Mouse (Mus musculus): ENCODE measurements around the gene Fzd10.

Fzd10 gene

DNA sequence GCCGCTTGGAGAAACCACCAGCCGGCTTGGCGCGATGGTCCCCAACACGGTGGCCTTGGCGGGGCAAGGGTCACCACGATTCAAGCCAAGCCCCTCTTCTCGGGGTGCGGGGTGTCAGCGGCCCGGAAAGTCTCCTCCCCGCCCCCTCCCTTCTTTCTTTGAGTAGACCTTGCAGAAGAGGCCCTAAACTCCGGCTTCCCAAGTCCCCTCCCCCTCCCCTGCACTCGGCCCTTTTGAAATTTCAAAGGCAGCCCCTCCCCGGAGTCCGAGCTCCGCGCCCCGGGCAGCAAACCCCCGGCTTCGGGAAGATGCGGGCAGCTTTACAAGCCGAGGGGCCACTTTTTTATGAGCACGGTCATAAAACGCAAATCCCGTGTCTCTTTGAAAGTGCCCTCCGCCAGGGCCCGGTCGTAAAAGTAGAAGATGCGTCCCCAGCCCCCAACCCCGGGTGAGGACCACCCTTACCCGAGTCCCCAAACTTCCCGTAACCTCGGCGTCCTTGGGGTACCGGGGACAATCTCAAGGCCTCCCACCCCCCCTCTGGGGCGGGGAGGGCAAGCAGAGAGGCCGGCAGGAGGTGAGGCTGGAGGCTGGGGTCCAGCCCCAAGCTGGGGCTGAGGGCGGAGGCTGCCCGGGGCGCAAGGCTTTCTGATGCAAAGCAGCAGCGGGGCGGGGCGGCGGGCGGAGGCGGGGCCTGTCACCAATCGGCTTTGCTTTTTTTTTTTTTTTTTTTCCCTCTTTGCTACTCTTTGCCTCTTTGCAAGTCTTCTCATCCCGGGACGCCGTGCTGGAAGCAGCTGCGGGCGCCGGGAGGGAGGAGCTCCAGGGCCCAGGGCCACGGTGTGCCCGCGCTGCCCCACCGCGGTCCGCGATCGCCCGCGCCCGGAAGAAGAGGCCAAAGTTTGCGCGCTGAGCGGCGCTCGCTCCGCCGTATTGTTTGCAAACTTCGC is at the start of gene Fzd10:
Gene Fzd10 (plus strand): TSS at position 773 of the 950 bp plus-strand sequence.
- DNase-seq (ENCODE audit: extremely low read depth, insufficient read length, low spot score), result no peak

DNA sequence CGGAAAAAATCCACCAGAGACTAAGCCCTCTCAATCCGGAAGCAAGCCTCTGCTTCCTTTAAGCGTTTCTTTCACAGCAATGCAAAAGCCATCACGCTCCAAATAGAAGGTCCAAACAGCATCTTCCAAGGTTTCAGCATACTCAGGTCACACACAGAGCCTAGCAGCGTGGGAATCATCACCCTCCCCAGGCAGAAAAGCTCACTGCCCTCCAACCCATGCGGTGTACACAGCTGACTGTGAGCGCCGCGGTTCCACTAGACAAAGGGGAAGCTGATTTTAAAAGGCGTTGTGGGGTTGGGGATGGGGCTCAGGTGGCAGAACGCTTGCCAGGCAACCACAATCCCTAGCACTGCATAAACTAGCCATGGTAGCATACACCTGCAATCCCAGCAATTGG is 49.2 kb upstream of the Fzd10 start:
- DNase-seq (ENCODE audit: extremely low read depth, insufficient read length, low spot score), result no peak

- no peak for DNase-seq (ENCODE audit: extremely low read depth, insufficient read length, low spot score)
These were observed 48.3 kb upstream of the Fzd10 start for GRCm38 (mm10) chr5:128552136-128552890.

GRCm38 (mm10) chr5:128558126-128558525 is 42.5 kb upstream of the Fzd10 start:
- DNase-seq (ENCODE audit: extremely low read depth, insufficient read length, low spot score), result no peak

- no peak for DNase-seq (ENCODE audit: extremely low read depth, insufficient read length, low spot score)
These were observed 33.3 kb upstream of the Fzd10 start for GRCm38 (mm10) chr5:128567313-128567712.

DNA sequence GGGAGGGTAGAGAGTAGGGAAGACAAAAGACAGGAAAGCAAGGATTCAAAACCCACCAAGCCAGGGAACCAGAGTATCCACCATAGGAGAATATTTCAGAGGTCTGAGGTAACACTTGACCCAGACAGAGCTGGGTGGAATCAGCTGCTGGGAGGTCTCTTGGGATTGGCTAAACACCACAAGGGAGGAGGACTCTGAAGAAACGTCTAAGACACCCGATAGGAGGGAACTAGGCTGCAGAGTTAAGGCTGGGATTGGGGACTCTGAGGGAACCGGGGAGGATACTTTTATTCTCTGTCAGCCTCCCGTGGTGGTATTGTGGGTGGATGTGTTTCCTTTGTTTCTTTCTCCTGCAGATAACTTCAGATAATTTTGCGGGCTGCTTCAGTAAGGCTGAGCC is 31.7 kb upstream of the Fzd10 start:
- DNase-seq (ENCODE audit: extremely low read depth, insufficient read length, low spot score), result no peak

GRCm38 (mm10) chr5:128570091-128570490 is 30.6 kb upstream of the Fzd10 start:
- no peak for DNase-seq (ENCODE audit: extremely low read depth, insufficient read length, low spot score)

DNA sequence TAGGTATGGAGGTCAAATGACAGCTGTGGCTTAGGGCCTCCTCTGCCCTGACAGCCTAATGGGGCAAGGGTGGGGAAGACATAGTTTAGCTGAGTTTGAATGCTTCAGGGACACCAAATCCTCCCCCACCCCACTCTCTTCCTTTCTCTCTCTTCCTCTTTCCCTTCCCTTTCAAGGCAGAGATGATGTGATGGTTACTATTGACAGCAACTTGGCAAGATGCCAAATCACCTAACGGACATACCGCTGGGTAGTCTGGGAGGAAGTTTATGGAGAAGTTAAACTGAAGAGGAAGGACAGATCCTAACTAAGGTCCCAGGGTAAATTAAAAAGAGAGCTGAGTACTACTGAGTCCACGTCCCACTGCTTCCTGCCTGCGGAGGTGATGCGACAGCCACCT is 29.8 kb upstream of the Fzd10 start:
- DNase-seq (ENCODE audit: extremely low read depth, insufficient read length, low spot score), result no peak

GRCm38 (mm10) chr5:128571706-128572105 is 28.9 kb upstream of the Fzd10 start:
- no peak for DNase-seq (ENCODE audit: extremely low read depth, insufficient read length, low spot score)

DNA sequence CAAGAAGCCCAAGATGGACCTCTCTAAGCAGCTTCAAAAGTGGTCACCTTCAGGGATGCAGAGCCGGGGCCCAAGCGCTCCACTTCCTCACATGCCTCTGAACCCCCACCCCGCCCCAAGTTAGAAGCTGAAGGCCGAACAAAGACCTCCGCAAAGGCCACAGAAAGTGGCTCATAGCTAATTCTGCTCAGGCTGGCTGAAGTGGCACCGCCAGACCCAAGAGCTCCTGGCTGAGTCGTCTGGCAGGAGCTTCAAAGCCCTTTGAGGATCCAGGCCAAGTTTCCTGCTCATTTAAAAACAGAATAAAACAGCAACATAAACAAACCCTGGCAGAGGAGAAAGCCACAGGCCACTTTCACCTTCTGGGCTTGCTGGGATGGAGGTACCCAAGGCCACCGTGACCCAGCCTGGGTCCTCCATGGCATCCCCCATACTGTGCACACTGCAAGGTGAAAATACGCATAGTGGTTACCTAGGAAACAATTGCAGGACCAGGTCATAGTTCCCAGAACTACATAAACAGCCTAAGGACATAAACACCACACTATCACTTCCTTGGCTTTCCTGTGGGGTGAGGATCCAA is 24.6 kb upstream of the Fzd10 start:
- no peak for DNase-seq (ENCODE audit: extremely low read depth, insufficient read length, low spot score)

GRCm38 (mm10) chr5:128579047-128579650 is 21.5 kb upstream of the Fzd10 start:
- DNase-seq (ENCODE audit: extremely low read depth, insufficient read length, low spot score), result no peak

DNA sequence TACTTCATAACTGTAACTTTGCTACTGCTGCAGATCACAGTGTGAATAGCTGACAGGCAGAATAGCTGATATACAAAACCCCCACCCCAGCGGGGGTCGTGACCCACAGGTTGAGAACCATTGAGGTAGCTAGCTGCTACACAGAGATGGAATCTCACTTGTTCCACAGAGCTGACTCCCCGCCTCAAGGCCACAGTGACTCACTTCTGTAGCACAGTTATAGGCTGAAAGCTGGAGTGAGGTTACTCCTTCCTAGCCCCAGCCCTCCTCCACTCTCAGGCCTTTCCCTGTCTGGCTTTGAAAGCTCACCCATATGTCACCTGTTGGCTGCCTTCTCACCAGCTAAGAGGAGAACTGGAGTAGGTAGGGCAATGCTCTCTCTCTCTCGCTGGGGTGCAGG is 19.7 kb upstream of the Fzd10 start:
- no peak for DNase-seq (ENCODE audit: extremely low read depth, insufficient read length, low spot score)

DNA sequence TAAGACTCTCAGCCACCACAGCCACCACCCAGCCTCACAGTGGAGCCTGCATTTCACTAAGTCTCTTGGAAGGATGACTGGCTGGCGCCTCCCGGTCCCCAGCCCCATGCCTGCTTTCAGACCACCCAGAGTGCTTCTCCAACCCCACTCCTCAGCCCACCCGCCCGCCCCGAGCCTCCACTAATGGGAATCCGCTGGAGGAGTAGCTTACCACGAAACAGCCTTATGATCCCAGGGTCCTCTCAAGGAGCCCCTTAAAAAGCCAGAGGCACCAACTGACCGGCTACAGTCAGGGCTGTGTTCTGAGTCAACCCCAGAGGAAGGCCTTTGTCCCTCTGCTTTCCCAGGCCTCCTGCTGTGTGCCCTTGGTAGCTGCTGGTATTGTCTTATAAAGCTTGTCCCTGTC is 19.1 kb upstream of the Fzd10 start:
- no peak for DNase-seq (ENCODE audit: extremely low read depth, insufficient read length, low spot score)

DNA sequence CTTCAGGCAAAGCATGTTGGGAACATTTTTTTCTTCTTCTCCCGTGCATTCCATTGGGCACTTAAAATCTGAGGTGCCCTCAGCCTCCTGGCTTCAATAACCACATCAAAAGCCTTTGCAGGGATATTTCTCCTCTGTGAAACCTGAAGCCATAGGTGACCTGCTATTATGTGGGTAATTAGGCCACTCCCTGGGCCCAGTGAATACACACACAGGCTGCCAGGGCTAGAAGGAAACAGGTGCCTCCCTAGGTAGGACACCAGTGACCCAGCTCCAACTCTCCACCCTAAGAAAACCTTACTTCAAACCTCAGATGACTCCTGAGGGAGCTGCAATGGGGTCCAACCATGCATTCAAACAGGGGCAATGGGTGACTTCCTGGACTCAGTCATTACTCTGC is 11.4 kb upstream of the Fzd10 start:
- DNase-seq (ENCODE audit: extremely low read depth, insufficient read length, low spot score), result no peak

DNA sequence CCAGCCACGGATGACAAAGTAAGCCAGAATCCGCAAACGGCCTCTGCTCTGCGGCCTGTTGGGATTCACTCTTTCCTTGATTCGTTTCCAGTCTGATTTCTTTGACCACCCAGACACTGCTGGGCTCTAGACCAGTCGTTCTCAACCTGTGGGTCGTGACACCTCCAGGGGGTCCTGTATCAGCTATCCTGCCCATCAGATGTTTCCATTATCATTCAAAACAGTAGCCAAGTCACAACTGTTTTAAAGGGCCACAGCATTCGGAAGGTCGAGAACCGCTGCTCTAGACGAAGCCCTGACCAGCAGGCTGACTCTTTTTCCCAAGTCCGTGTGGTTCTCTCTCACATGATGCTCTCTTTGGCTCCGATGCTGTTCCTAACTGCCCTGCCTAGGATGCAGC is 7.2 kb upstream of the Fzd10 start:
- no peak for DNase-seq (ENCODE audit: extremely low read depth, insufficient read length, low spot score)

DNA sequence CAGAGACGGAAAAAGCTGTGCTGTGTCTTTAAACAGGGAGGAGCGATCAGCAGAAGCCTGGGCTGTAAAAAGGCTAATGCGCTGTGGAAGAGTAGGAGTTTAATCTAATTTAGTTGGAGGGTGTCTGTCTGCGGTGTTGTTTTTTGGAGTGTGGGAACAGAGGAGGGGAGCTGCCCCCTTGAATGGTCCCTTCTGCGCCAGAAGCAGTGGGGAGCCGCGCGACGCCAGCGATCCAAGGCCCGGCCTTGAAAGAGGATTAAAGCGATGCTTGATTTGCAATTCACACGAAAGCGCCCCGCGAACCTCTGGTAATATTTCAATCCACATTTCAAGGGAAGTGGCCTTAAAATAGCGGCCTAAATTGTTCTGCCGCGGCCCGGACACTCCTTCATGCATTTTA is 3.8 kb upstream of the Fzd10 start:
- DNase-seq (ENCODE audit: extremely low read depth, insufficient read length, low spot score), result no peak

DNA sequence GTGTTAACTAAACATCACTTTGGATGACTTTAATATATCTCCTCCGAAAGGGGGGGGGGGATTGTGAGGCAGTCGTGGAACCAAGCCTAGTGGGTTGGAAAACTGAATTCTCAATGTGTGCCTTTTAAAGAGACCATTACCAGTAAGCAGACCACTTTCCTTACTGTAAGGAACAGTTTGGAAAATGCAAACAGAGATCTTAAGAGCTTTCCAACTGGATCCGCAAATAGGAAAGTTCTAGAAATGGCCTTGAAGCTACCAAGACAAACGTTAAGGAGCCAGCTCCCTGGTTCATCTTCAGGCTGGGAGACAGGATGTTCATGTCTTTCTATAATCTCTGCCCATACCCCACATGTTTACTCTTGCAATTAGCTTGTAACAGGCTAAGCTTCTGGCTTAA is 3.3 kb upstream of the Fzd10 start:
- no peak for DNase-seq (ENCODE audit: extremely low read depth, insufficient read length, low spot score)

DNA sequence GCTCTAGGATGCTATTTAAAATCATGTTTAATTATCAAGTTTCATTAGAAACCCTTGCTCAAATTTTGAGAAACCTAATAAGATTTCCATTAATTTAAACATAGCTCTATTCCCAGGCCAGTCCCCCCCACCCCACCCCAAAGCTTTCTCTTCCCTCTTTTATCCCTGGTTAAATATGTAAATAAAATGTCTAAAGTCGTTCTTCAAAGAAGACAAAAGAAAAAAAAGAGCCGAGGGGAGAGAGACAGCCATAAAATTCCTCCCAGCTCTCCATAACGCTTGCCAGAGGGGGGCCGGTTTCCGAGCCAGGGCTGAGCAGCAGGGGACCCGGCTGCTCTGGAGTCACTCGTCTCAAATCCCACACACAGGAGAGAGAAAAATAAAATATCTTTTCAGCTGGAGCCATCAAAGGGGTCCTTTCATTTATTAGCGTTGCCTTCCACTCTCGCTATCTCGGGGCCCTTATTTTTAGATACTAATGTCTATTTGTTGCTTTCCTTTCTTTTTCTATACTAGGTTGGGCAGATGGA is 2.4 kb upstream of the Fzd10 start:
- no peak for DNase-seq (ENCODE audit: extremely low read depth, insufficient read length, low spot score)

DNA sequence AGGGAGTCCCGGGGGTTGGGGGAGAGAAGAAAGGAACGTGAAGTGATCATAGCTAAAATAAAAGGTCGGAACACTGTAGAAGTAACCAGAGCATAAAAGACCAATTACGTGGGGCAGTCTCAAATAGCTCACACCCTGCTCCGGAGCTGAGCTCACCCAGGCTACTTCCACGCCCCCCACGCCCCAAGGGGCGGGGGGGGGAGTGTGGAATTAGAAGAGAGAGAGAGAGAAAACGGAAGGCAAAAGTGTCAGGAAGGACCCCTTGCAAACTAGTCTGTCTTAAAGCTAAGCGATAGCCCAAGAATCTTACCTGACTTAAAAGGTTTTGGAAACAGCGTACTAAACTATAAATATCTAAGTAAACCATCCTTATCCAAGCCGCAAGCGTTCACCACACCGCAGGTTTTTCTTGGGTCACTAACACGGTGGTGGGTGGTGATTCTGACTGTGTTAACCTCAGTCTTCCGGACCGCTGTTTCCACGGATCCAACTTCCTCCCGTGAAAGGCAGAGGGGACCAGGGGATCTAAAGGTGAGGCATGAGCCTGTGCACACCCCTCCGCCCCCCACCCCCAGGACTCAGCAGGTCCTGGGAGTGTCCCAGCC is 1.8 kb upstream of the Fzd10 start:
- DNase-seq (ENCODE audit: extremely low read depth, insufficient read length, low spot score), result no peak

GRCm38 (mm10) chr5:128599365-128600071 is 1.1 kb upstream of the Fzd10 start:
- DNase-seq (ENCODE audit: extremely low read depth, insufficient read length, low spot score), result no peak
